Mouse (Mus musculus) C2C12 (cell line): Measurements from ENCODE around the gene Flad1. TPM values are rescaled to one million over a fixed set of nuclear protein-coding genes. Genes with fewer than 3 reads are reported as not detected.

Experiments
- H3K27me3 ChIP-seq: one replicate; pipeline ENCODE4 v1.6.1; 2011; ENCODE audit not compliant: control insufficient read depth, insufficient read depth, insufficient read length
- H3K36me3 ChIP-seq: one replicate; pipeline ENCODE4 v1.6.1; 2011; ENCODE audit not compliant: control insufficient read depth, insufficient read depth
- H3K4me3 ChIP-seq: one replicate; pipeline ENCODE4 v1.5.1; 2011; ENCODE audit warnings: mild to moderate bottlenecking, control low read depth; ENCODE audit not compliant: poor library complexity, insufficient read depth, severe bottlenecking
- H3K79me2 ChIP-seq: one replicate; pipeline ENCODE4 v1.6.1; 2011; ENCODE audit not compliant: control insufficient read depth, insufficient read depth
- H3K79me3 ChIP-seq: one replicate; pipeline ENCODE4 v1.6.1; 2011; ENCODE audit warnings: low read depth, control low read depth
- H3ac ChIP-seq: one replicate; pipeline ENCODE3; 2011; ENCODE audit warnings: low read depth; ENCODE audit not compliant: control insufficient read depth, insufficient read length
- CEBPB ChIP-seq: IDR thresholded peaks from one replicate; pipeline ENCODE4 v1.6.1; 2011; ENCODE audit warnings: low read depth, mild to moderate bottlenecking, control low read depth, moderate library complexity
- CTCF ChIP-seq: IDR thresholded peaks from one replicate; pipeline ENCODE4 v1.5.1; 2011; ENCODE audit not compliant: control insufficient read depth, insufficient read depth, insufficient read length
- FOSL1 ChIP-seq: IDR thresholded peaks from one replicate; pipeline ENCODE4 v1.8.0; 2011; ENCODE audit warnings: mild to moderate bottlenecking, low read length; ENCODE audit not compliant: poor library complexity, insufficient read depth, severe bottlenecking
- MAX ChIP-seq: IDR thresholded peaks from one replicate; pipeline ENCODE4 v1.6.1; 2011; ENCODE audit warnings: mild to moderate bottlenecking, control low read depth
- MYOD1 ChIP-seq: IDR thresholded peaks from one replicate; pipeline ENCODE4 v1.6.1; 2011; ENCODE audit warnings: low read depth; ENCODE audit not compliant: control insufficient read depth, insufficient read length
- MYOG ChIP-seq: IDR thresholded peaks from one replicate; pipeline ENCODE4 v1.6.1; 2011; ENCODE audit not compliant: control insufficient read depth, insufficient read length; ENCODE audit errors: extremely low read depth
- USF1 ChIP-seq: IDR thresholded peaks from one replicate; pipeline ENCODE4 v1.6.1; 2011; ENCODE audit warnings: low read depth, mild to moderate bottlenecking, control low read depth, moderate library complexity
- polyA plus RNA-seq: library from polyadenylated mRNA; unstranded; fragments of >200 nt; fragmentation: generic; extraction: Trizol; gene quantifications from one replicate; pipeline ENCODE4 v1.2.1, GENCODE M21; 2012; ENCODE audit warnings: missing spikeins

Gene Flad1
- polyA plus RNA-seq, 1 experiment, result 11.0 TPM

DNA sequence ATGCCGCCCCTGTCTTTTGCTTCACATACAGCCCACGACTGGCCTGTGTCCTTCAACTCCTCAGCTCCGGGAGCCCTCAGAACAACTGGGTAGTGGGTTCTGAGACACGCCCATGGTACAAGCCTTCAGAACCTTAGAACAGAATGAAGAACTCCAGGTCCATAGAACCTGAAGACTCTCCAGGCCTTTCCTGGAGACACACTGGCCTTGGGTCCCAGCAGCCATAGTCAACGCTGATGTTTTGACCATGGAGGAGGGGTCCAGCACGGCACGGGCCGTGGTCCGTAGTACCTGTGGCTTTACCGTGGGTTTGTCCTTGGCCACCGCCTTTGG, 46.6 kb downstream of the Flad1 start, which contains the start of gene Dcst1:
Gene Dcst1 (minus strand): TSS at position 101 of the 333 bp plus-strand sequence.
- no peak for TF ChIP-seq MYOD1
- no peak within 1 kb of the TSS for H3K4me3 ChIP-seq

DNA sequence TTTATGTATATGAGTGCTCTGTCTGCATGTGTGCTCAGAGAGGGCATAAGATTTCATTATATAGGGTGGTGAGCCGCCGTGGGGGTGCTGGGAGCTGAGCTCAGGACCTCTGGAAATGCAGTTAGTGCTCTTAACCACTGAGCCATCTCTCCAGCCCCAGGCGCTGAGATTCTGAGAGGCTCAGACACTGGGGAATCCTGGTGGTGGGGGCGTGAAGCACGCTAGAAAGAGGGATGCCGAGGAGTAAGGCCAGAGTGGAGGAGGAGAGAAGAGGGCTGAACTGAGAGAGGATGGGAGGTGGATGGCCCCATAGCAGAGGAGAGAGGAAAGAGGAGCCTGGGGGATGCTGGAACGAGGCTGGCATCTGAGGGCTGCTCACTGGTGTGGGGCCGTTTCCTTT, 47.0 kb downstream of the Flad1 start:
- Histone ChIP-seq H3K36me3 (no peaks in the 10 kb centered on the region), H3K79me2 (no peaks in the 10 kb centered on the region), H3K4me3 (no peak overlapping the region), H3K79me3 (no peaks in the 10 kb centered on the region), H3K27me3 (peaks cover 41% of the 10 kb centered on the region), H3ac (no peak overlapping the region)
- TF ChIP-seq CTCF (no peak), CEBPB (no peak), MAX (no peak), FOSL1 (no peak)

More for the DNA sequence above, 46.6 kb downstream of the Flad1 start, which contains the start of gene Dcst1:
- H3K79me3 ChIP-seq, result no peaks in the 10 kb centered on the region
- no peak within 1 kb of the TSS for H3ac ChIP-seq
- no peaks in the 10 kb centered on the region for H3K36me3 ChIP-seq
- no peaks in the 10 kb centered on the region for H3K79me2 ChIP-seq
- H3K27me3 ChIP-seq, result peaks cover 41% of the 10 kb centered on the region

DNA sequence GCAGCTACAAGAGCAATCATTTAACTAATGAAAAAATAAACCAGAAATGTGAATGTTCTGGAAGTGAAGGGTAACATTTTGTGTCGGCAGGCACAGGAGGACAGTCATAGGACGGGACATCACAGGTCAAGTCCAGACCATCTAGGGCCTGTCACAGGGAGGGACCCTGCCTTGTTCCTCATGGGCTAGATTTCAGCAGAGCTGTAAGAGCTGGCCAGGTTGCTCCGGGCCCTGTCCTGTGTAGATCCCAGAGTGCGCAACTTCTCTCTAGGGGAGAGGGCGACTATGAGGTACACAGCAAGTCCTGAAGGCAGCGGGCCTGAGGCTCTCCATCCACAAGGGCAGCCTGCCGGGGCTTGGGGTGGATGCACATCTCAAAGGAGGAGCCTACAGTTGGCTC, 50.0 kb downstream of the Flad1 start, which contains the start of gene Dcst2:
Gene Dcst2 (plus strand): TSS at position 301 of the 400 bp plus-strand sequence.
- no peak within 1 kb of the TSS for H3ac ChIP-seq
- no peak for TF ChIP-seq MYOD1
- TF ChIP-seq MAX, result no peak
- TF ChIP-seq CTCF, result no peak
- TF ChIP-seq MYOG, result no peak
- no peak for TF ChIP-seq FOSL1
- no peak for TF ChIP-seq USF1
- TF ChIP-seq CEBPB, result no peak
- no peak within 1 kb of the TSS for H3K4me3 ChIP-seq
- no peaks in the 10 kb centered on the region for H3K79me2 ChIP-seq
- H3K36me3 ChIP-seq, result no peaks in the 10 kb centered on the region
- H3K27me3 ChIP-seq, result peaks cover 15% of the 10 kb centered on the region
- no peaks in the 10 kb centered on the region for H3K79me3 ChIP-seq

- no peak for TF ChIP-seq CEBPB
- no peak for TF ChIP-seq MAX
- no peak for TF ChIP-seq MYOD1
- no peak for TF ChIP-seq USF1
- no peak for TF ChIP-seq MYOG
- TF ChIP-seq FOSL1, result no peak
- no peak for TF ChIP-seq CTCF
- H3K79me3 ChIP-seq, result no peaks in the 10 kb centered on the region
- peaks cover 14% of the 10 kb centered on the region for H3K27me3 ChIP-seq
- no peaks in the 10 kb centered on the region for H3K36me3 ChIP-seq
- no peak overlapping the region for H3ac ChIP-seq
- no peaks in the 10 kb centered on the region for H3K79me2 ChIP-seq
- H3K4me3 ChIP-seq, result no peak overlapping the region
Observed at GRCm38 (mm10) chr3:89360237-89360636, 51.4 kb downstream of the Flad1 start.

GRCm38 (mm10) chr3:89359630-89360029, 52.0 kb downstream of the Flad1 start:
- H3K4me3 ChIP-seq, result no peak overlapping the region
- H3K27me3 ChIP-seq, result peaks cover 8% of the 10 kb centered on the region
- H3K79me2 ChIP-seq, result no peaks in the 10 kb centered on the region
- H3K79me3 ChIP-seq, result no peaks in the 10 kb centered on the region
- TF ChIP-seq MYOD1 (no peak), FOSL1 (no peak), USF1 (no peak), CEBPB (no peak), CTCF (no peak), MAX (no peak), MYOG (no peak)
- no peak overlapping the region for H3ac ChIP-seq
- H3K36me3 ChIP-seq, result no peaks in the 10 kb centered on the region

GRCm38 (mm10) chr3:89356029-89356428, 55.6 kb downstream of the Flad1 start:
- TF ChIP-seq USF1 (no peak), MYOG (no peak), FOSL1 (no peak), CEBPB (no peak), MYOD1 (no peak), MAX (no peak), CTCF (no peak)
- H3K79me2 ChIP-seq, result no peaks in the 10 kb centered on the region
- no peak overlapping the region for H3ac ChIP-seq
- H3K27me3 ChIP-seq, result peaks cover 8% of the 10 kb centered on the region
- no peak overlapping the region for H3K4me3 ChIP-seq
- H3K79me3 ChIP-seq, result no peaks in the 10 kb centered on the region
- H3K36me3 ChIP-seq, result no peaks in the 10 kb centered on the region

DNA sequence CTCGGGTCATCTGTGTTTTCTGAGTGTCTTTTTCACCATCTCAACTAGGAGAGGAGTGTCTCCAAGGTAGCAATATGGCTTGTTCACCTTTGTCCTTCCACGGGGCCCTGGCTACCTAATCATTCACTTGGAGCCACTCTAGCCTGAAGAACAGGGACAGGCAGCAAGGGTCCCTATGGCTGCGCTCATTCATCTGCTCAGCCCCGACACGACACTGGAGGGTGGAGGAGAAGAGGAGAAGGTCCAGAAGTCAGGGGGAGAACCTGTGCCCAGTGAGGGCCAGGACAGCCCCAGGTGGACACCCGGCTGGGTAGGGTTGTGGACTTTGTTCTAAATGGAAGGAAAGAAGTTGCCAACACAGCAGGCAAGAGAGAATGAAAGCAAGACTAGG, 56.2 kb downstream of the Flad1 start:
- Histone ChIP-seq H3K79me3 (no peaks in the 10 kb centered on the region), H3K36me3 (no peaks in the 10 kb centered on the region), H3K79me2 (no peaks in the 10 kb centered on the region), H3ac (no peak overlapping the region), H3K4me3 (no peak overlapping the region), H3K27me3 (peaks cover 8% of the 10 kb centered on the region)
- no peak for TF ChIP-seq MYOG
